Mouse (Mus musculus) retina, postnatal 1 day (tissue): ENCODE measurements around the gene Snn.
A peak's percentile ranks its signal among the peaks of the same experiment; 100 is the strongest.
"Not testable (repeated sequence)": the region's sequence is repeated elsewhere in the genome, so short reads cannot be mapped to it uniquely, and the experiment has no call there.

ENCODE experiments used
- DNase-seq: peaks from one replicate; pipeline ENCODE4 v3.0.0-alpha.2; 2012

Gene Snn

GRCm38 (mm10) chr16:11060645-11061044, at the start of gene Snn:
Snn (plus strand) TSS chr16:11060945.
- DNase-seq = no peak

GRCm38 (mm10) chr16:11011206-11011605, 49.5 kb upstream of the Snn start:
- DNase-seq = no peak

- no peak for DNase-seq
Measured at GRCm38 (mm10) chr16:11011939-11012338, 48.8 kb upstream of the Snn start.

GRCm38 (mm10) chr16:11012571-11013463, 47.9 kb upstream of the Snn start:
- DNase-seq = peak; percentile 80

GRCm38 (mm10) chr16:11013464-11014147, 47.1 kb upstream of the Snn start:
- DNase-seq = not testable (repeated sequence)

GRCm38 (mm10) chr16:11014407-11014806, 46.3 kb upstream of the Snn start:
- peak; percentile 43 for DNase-seq

GRCm38 (mm10) chr16:11016353-11016752, 44.4 kb upstream of the Snn start:
- DNase-seq = no peak

GRCm38 (mm10) chr16:11017807-11018595, 42.7 kb upstream of the Snn start:
- no peak for DNase-seq

- peak; percentile 60 for DNase-seq
Measured at GRCm38 (mm10) chr16:11021403-11022112, 39.2 kb upstream of the Snn start.

- DNase-seq = no peak
Measured at GRCm38 (mm10) chr16:11022113-11022489, 38.6 kb upstream of the Snn start.

GRCm38 (mm10) chr16:11023618-11024017, 37.1 kb upstream of the Snn start:
- no peak for DNase-seq

GRCm38 (mm10) chr16:11024841-11025240, 35.9 kb upstream of the Snn start:
- DNase-seq = no peak

- DNase-seq = no peak
Measured at GRCm38 (mm10) chr16:11028206-11028605, 32.5 kb upstream of the Snn start.

- DNase-seq = no peak
Measured at GRCm38 (mm10) chr16:11030844-11031243, 29.9 kb upstream of the Snn start.

GRCm38 (mm10) chr16:11031320-11031719, 29.4 kb upstream of the Snn start:
- no peak for DNase-seq

GRCm38 (mm10) chr16:11034193-11034803, 26.4 kb upstream of the Snn start:
- DNase-seq = peak; percentile 90

GRCm38 (mm10) chr16:11035273-11035672, 25.5 kb upstream of the Snn start:
- DNase-seq = no peak

GRCm38 (mm10) chr16:11035790-11036431, 24.8 kb upstream of the Snn start:
- peak; percentile 89 for DNase-seq

- no peak for DNase-seq
Measured at GRCm38 (mm10) chr16:11040603-11041002, 20.1 kb upstream of the Snn start.

GRCm38 (mm10) chr16:11043239-11043638, 17.5 kb upstream of the Snn start:
- DNase-seq = no peak

- DNase-seq = no peak
Measured at GRCm38 (mm10) chr16:11046437-11046836, 14.3 kb upstream of the Snn start.

- no peak for DNase-seq
Measured at GRCm38 (mm10) chr16:11047130-11047529, 13.6 kb upstream of the Snn start.
